Mouse (Mus musculus): ENCODE measurements around the gene E130114P18Rik. TPM values are rescaled to one million over a fixed set of nuclear protein-coding genes. Genes with fewer than 3 reads are reported as not detected.

The E130114P18Rik gene
- total RNA-seq, 4 experiments from 2014 or later, result 6.7 to 9.3 (median 7.9) TPM

DNA sequence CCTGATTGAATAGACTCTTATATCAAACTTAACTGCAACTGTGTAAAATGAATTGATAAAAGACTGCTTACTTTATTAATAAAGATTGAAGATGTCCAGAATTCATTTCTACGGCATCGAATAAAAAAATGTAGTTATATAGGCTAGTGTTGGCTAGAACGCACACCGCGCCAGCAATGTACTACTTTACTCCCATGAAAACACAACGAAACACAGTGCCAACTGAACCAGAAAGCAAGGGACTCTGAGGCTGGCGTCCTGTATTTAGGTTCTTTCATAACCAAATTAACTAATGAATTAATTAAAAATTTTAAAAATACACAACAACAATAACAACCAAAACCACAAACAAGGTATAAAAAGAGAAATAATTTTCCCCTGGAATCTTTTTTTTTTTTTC lies 197.0 kb downstream of the E130114P18Rik start:
- DNase-seq (ENCODE audit: low spot score in 2 of 2), result no peak

DNA sequence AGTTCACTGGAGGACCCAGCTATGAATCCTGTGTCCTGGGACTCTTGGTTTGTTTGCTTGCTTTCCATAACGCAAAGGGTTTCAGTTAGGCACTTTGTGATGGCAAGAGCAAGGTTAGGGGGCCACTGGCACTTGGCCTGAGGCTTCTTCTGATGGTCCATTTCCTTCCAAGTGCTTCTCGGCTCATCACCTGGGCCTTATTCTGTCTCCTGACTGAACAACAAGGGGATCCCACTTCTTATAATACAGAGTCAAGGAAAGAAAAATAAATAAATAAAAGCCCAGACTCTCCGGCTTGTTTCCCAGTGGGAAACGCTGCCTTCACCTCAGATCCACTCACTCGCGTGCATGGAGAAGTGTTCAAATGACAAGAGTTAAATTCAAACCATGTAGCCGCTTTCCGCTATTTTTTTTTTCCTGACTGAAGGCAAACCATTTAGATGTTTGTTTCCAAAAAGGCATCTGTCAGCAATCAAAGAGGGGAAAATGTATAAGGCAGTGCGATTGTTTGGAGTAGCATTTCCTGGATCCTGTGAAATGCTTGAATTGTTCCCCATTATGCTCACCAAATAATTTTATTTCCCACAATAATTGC lies 199.2 kb downstream of the E130114P18Rik start:
- no peak for DNase-seq (ENCODE audit: low spot score in 2 of 2)

DNA sequence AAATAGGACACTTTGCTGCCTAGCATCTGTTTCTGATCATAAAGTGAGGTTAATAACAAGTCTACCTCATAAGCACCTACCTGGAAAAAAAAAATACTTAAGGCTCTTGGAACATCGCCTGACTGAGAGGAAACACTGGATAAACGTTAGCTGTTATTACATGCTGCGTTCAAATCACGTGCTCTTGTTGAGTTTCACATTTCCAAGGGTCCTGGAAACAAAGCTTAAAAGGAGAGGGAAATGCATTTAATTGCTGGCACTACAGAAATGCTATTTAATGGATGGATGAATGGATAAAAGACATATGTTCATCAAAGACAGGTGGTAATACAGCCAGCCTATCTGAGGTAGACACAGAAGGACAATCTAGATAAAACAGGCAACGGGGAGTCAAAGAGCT lies 200.4 kb downstream of the E130114P18Rik start:
- DNase-seq (ENCODE audit: low spot score in 2 of 2), result no peak

DNA sequence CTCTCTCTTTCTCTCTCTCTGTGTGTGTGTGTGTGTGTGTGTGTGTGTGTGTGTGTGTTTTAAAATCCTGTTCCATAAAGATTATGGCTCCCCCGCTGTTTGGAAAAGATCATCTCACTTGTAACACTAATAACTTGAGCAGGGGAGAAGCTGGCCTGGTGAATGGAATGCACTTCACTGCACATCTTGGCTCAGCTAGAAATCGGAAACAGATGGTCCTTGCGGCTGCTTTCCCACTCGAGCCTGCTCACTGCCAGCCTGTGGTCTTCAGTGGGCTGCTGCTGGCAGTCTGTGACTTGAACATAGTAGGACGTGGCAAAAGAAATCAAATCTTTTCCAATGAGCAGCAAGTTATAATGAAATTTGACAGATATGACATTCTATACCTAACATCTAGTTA lies 202.4 kb downstream of the E130114P18Rik start:
- DNase-seq (ENCODE audit: low spot score in 2 of 2), result peak; percentile 51 to 72

DNA sequence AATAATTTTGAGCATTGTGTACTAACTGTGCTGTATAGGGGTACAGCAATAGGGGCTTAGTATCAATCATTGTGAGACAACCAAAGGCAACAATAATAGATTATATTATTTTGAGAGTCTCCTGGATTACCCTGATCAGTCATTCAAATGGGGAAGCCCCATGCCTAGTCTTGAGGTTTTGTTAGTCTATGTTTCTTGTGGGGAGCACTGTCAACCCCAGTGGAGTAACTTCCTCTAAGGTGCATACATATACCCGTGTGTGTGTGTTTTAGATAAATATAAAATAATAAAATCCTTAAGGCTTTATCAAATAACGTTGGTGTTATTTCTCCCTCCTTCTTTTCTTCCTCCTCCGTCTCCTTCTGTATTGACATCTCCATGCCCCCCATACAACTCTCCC lies 208.6 kb downstream of the E130114P18Rik start:
- DNase-seq (ENCODE audit: low spot score in 2 of 2), result no peak

DNA sequence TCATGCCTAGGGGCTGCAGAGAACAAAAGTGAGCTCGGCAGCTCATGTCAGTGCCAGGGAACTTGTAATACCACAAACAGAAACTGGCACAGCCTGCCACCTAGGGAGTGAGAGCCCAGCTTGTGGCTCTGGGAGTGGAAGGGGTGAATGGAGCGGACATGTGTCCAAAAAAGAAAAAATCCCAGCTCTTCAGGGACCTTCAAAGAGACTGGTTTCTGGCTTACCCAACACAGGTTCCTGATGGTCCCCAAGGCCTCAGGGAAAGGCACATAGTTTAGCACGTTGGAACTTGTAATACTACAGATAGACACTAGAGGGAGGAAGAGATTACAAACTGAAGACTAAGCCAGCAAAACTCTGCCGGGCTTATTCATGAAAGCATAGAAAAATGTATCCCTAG lies 213.2 kb downstream of the E130114P18Rik start:
- DNase-seq (ENCODE audit: low spot score in 2 of 2), result no peak

DNA sequence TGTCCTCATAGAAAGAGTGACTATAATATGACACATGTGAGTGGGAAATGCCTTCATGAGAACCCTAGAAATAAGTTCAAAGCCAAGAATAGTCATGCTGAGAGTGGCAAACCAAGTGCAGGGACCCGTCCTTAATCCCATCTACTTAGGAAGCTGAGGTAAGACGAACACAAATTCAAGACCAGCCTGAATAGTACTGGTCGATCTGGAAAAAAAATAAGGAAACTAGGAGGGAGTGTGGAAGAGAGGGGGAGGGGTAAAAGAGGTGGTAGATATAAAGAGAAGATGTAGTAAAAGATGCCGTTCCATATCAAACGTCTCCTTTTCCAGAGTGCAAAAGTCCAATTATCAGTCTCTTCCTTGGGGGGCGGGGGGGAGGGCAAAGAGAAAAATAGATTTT lies 213.7 kb downstream of the E130114P18Rik start:
- DNase-seq (ENCODE audit: low spot score in 2 of 2), result no peak

DNA sequence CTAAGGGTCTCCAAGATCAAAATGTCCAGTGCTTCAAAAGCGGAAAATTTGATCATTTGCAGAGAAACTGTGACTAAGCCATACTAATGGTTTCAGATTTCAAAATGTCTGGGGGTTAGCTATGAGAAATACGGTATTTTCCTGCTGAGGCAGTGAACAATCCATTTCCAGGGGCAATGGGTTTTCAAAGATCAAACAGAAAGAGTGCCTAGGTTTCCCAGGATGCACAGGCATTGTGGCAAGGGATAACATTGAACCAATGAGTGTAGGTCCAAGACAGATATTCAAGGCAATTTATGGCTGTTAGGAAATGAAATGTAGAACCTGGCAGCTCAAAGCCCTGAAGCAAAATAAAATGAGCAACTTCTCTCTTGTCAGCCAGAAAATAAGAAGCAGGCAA lies 220.3 kb downstream of the E130114P18Rik start:
- DNase-seq (ENCODE audit: low spot score in 2 of 2), result no peak

DNA sequence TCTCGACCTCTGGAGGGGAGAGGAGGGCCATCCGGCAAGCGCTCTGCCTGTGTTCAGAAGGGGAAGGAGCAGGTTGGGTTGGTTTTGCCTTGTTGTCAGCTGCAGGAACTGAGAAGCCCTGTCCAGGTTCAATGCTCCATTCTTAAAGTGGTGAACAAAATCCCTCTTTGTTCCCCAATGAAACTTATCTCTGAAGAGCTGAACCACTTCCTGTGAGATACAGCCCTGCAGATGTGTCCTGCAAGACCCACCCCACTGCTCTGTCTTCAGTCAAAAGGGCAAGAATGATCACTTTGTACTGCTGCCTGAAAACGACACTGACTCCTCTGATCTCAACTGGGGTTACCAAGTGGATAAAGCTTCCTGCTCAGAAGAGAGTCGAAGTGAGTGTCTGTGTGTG lies 233.9 kb downstream of the E130114P18Rik start:
- DNase-seq (ENCODE audit: low spot score in 2 of 2), result no peak

DNA sequence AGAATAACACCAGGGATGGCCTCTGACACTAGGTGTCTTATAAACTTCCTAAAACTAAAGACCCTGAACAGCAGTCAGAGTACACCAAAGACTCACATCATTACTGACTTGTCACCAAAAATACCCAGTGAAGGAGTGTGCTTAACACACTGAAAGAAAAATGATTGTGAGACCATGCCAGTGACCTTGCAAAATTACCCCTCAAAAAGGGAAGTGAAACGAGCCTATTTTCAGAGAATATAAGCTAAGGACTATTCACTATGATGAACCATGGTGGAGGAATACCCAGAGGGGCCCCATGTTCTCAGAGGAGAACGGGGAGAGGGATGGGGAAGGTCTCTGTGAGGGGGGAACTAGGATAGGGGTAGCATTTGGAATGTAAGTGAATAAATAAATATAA lies 245.8 kb downstream of the E130114P18Rik start:
- no peak for DNase-seq (ENCODE audit: low spot score in 2 of 2)

DNA sequence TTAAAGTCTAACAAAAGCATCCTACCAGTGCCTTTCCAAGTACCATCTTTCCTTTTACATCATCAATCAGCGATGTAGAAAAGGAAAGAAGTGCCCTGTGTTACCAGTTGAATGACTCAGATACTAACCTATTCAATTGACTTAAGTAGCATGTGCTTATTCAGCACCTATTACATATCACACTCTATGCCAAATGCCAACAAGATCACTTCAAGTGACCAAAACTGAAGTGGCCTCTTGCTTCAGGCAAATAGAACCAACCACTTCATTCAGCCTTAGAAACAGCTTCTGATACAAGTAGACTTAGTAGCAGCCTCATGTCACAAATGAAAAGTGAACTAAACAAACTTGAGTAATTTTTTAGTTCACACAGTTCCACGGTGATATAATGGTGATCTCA lies 249.4 kb downstream of the E130114P18Rik start:
- DNase-seq (ENCODE audit: low spot score in 2 of 2), result no peak

Other genes starting within 250 kb of the E130114P18Rik start
- 100 to 1,000 TPM in 1 of 4 experiments, 10 to 100 TPM in 3; 94.9 to 110 (median 97.8) TPM for gene Nfia, start 5.3 kb downstream of the E130114P18Rik start, total RNA-seq (2022)

Measured in layer of hippocampus, adult 8-10 months (tissue).